13 mouse cellular contexts compared by ENCODE assay signal in genomic region chr14:34590743-34591675, GRCm38 (mm10). TPM values are rescaled to one million over a fixed set of nuclear protein-coding genes. Genes with fewer than 3 reads are reported as not detected.
DNase-seq lines count a peak whose midpoint lies in the region; ATAC-seq and TF ChIP-seq lines count a peak whose summit lies in the region.
"Had no signal": no experiment of that assay in that cellular context is flagged by ENCODE, and none has a peak within 500 bp of the region (broad histone marks: within the 10 kb centered on the region; RNA-seq: fewer than 3 reads in every experiment).

No protein-coding gene starts in this region.

- 55% methylated on average over 24 of the region's 24 CpGs for WGBS in heart, adult 2 months
- 57% methylated on average over 24 of the region's 24 CpGs for WGBS in hindbrain, embryonic 15.5 days

- H3K27ac ChIP-seq in heart, adult 2 months = peak overlapping the region; percentile 98
- no peak overlapping the region for H3K27ac ChIP-seq in hindbrain, embryonic 15.5 days (replicated peaks)
- H3K27ac ChIP-seq: embryonic facial prominence, embryonic 13.5 days had no signal

- no peak overlapping the region for H3K4me3 ChIP-seq in heart, adult 2 months
- H3K4me3 ChIP-seq in hindbrain, embryonic 15.5 days = no peak overlapping the region
- H3K4me3 ChIP-seq: embryonic facial prominence, embryonic 13.5 days had no signal

- H3K4me1 ChIP-seq in heart, adult 2 months (ENCODE audit: control insufficient read depth, insufficient read depth, low read length) = peaks cover 7% of the 10 kb centered on the region; the same call in 1 of the 2 replicates
- H3K4me1 ChIP-seq in hindbrain, embryonic 15.5 days (replicated peaks) = no peaks in the 10 kb centered on the region

- intact Hi-C loops in heart, adult 2 months (cut with DNase I) = no loop called here
- intact Hi-C loops in heart, postnatal 36 days (cut with DNase I) = no loop called here

- H3K9me3 ChIP-seq in hindbrain, embryonic 15.5 days = no peaks in the 10 kb centered on the region
- H3K9me3 ChIP-seq: embryonic facial prominence, embryonic 13.5 days had no signal

- H3K27me3 ChIP-seq in heart, adult 2 months (ENCODE audit: control insufficient read depth, insufficient read depth, low read length) = no peaks in the 10 kb centered on the region
- H3K27me3 ChIP-seq in hindbrain, embryonic 15.5 days = no peaks in the 10 kb centered on the region

- H3K9ac ChIP-seq in heart, adult 2 months (ENCODE audit: low read depth, low read length) = no peak overlapping the region
- H3K9ac ChIP-seq in hindbrain, embryonic 15.5 days = no peak overlapping the region
- H3K9ac ChIP-seq: embryonic facial prominence, embryonic 13.5 days had no signal

- no peaks in the 10 kb centered on the region for H3K36me3 ChIP-seq in heart, adult 2 months (ENCODE audit: control insufficient read depth, insufficient read depth, low read length)
- H3K36me3 ChIP-seq in hindbrain, embryonic 15.5 days = no peaks in the 10 kb centered on the region
- H3K36me3 ChIP-seq: embryonic facial prominence, embryonic 13.5 days had no signal

- H3K4me2 ChIP-seq in hindbrain, embryonic 15.5 days = peak overlapping the region; percentile 7; the same call in 1 of the 2 replicates
- H3K4me2 ChIP-seq: embryonic facial prominence, embryonic 13.5 days had no signal

- H3K79me2 ChIP-seq in heart, adult 2 months (replicated peaks; ENCODE audit: control insufficient read depth, insufficient read depth, low read length) = no peaks in the 10 kb centered on the region

- TF ChIP-seq CTCF in heart, adult 2 months (IDR thresholded peaks at IDR 0.05) = no peak

- TF ChIP-seq POLR2A in heart, adult 2 months (IDR thresholded peaks at IDR 0.05; ENCODE audit: insufficient read depth, low read depth, low read length) = no peak

- no peak for TF ChIP-seq EP300 in heart, adult 2 months (IDR thresholded peaks at IDR 0.05; ENCODE audit: insufficient read depth, low read depth, low read length)

- ATAC-seq in hindbrain, embryonic 15.5 days (ENCODE audit: low FRiP score, low read depth) = no peak
- no peak for ATAC-seq in megakaryocyte progenitor cell, adult 5-6 weeks (replicated peaks; ENCODE audit: poor library complexity)

- DNase-seq in heart, adult 2 months = no peak
- DNase-seq in heart, postnatal 36 days = no peak
- peak; percentile 49 for DNase-seq in testis, postnatal 14 days (ENCODE audit: low spot score)
- DNase-seq in testis, postnatal 10 days (ENCODE audit: low spot score) = no peak
- no peak for DNase-seq in cerebellum, postnatal 14 days
- DNase-seq in cerebellum, adult 9-10 months = no peak
- DNase-seq: left cerebral cortex, postnatal 4 days; retina, postnatal 1 day had no signal

RNA-seq across cellular contexts. Expression of gene Ldb3, which starts 2.5 kb away (rescaled TPM):
- total RNA-seq in heart, adult 2 months (2021) = 1,000 to 10,000 TPM in 1 of 2 experiments, 100 to 1,000 TPM in 1; 940 to 1,084 TPM
- 1,077 and 1,138 TPM in 2 replicates for polyA plus RNA-seq in heart, adult 2 months (2012; rRNA removed)
- 100 to 1,000 TPM; 988 to 990 TPM for total RNA-seq in heart, postnatal 36 days (2021)
- polyA plus RNA-seq in hindbrain, embryonic 15.5 days (2015; fragmentation: Nextera tagmentation; extraction: Ambion mirVana) = 0.64 and 0.87 TPM in 2 replicates
- total RNA-seq in megakaryocyte progenitor cell, adult 5-6 weeks (2015) = not detected in 2 replicates
- not detected in 2 replicates for total RNA-seq in megakaryocyte progenitor cell, adult 5-6 weeks (2017)

RNA-seq across cellular contexts. Expression of gene Opn4, which starts 8.9 kb away (rescaled TPM):
- 1 to 10 TPM; 2.4 to 2.6 TPM for total RNA-seq in heart, adult 2 months (2021)
- polyA plus RNA-seq in heart, adult 2 months (2012; rRNA removed) = 7.9 and 9.2 TPM in 2 replicates
- 1 to 10 TPM; 2.2 to 3.1 TPM for total RNA-seq in heart, postnatal 36 days (2021)
- polyA plus RNA-seq in hindbrain, embryonic 15.5 days (2015; fragmentation: Nextera tagmentation; extraction: Ambion mirVana) = not detected in 2 replicates
- total RNA-seq in megakaryocyte progenitor cell, adult 5-6 weeks (2015) = not detected in 2 replicates
- total RNA-seq in megakaryocyte progenitor cell, adult 5-6 weeks (2017) = not detected in 2 replicates
- total RNA-seq: CH12.LX; gastrocnemius, adult 18-20 months; left cerebral cortex, postnatal 4 days had no signal
- polyA plus RNA-seq: embryonic facial prominence, embryonic 13.5 days had no signal

Comparison
In these comparisons a context has a peak if more than half of its experiments do, and no peak if none do; other contexts are left out.
1. RNA of gene Ldb3, which starts 2.5 kb away (total RNA-seq): 940 to 1,084 TPM in heart, adult 2 months and 988 to 990 TPM in heart, postnatal 36 days; not detected in megakaryocyte progenitor cell, adult 5-6 weeks; every median in the first group is over 100 times any median in the second.